Mouse (Mus musculus) forebrain, embryonic 16.5 days (tissue): ENCODE data around the gene Cd72. TPM values are rescaled to one million over a fixed set of nuclear protein-coding genes. Genes with fewer than 3 reads are reported as not detected.

Experiments used
- ATAC-seq: fragments of 200-750 bp; cut with Nextera tagmentation; 2 replicates; pipeline ENCODE4 v1.8.0; 2017; ENCODE audit warnings: mild to moderate bottlenecking, moderate library complexity
- H3K27ac ChIP-seq: fragments of 300-500 bp; sonication (generic); 2 replicates; pipeline ENCODE4 v1.5.1; 2014; ENCODE audit warnings: low read length, control low read depth
- H3K27me3 ChIP-seq: fragments of 300-500 bp; sonication (generic); replicated peaks from 2 replicates; pipeline ENCODE4 v1.6.1; 2014; ENCODE audit warnings: low read length; ENCODE audit not compliant: control insufficient read depth, insufficient read depth
- H3K36me3 ChIP-seq: fragments of 300-500 bp; sonication (generic); 2 replicates; pipeline ENCODE4 v1.6.1; 2014; ENCODE audit not compliant: control insufficient read depth, insufficient read depth
- H3K4me1 ChIP-seq: fragments of 300-500 bp; sonication (generic); replicated peaks from 2 replicates; pipeline ENCODE4 v1.6.1; 2014; ENCODE audit warnings: low read length; ENCODE audit not compliant: control insufficient read depth, insufficient read depth
- H3K4me2 ChIP-seq: fragments of 300-500 bp; sonication (generic); 2 replicates; pipeline ENCODE4 v1.6.1; 2014; ENCODE audit warnings: mild to moderate bottlenecking, low read length, control low read depth
- H3K4me3 ChIP-seq: fragments of 300-500 bp; sonication (generic); replicated peaks from 2 replicates; pipeline ENCODE4 v1.5.1; 2014; ENCODE audit warnings: mild to moderate bottlenecking, low read length, control low read depth
- H3K9ac ChIP-seq: fragments of 300-500 bp; sonication (generic); replicated peaks from 2 replicates; pipeline ENCODE4 v1.6.1; 2014; ENCODE audit warnings: low read depth, low read length, control low read depth
- H3K9me3 ChIP-seq: fragments of 300-500 bp; sonication (generic); 2 replicates; pipeline ENCODE4 v1.6.1; 2016; ENCODE audit warnings: low read length; ENCODE audit not compliant: control insufficient read depth
- WGBS: fragments of 180-500 bp; shearing (Covaris S2); extraction: QIAGEN DNeasy Blood & Tissue Kit; methylation state at CpG from one replicate; pipeline ENCODE4 v1.1.7; 2014; 5-methylcytosine and 5-hydroxymethylcytosine counted together
- polyA plus RNA-seq: library from polyadenylated mRNA; unstranded; fragments of >200 nt; fragmentation: Nextera tagmentation; extraction: Ambion mirVana; gene quantifications from 2 replicates; pipeline ENCODE4 v1.2.1, GENCODE M21; 2015

Cd72 gene
- polyA plus RNA-seq, 1 experiment from 2014 or later = 6.5 TPM

DNA sequence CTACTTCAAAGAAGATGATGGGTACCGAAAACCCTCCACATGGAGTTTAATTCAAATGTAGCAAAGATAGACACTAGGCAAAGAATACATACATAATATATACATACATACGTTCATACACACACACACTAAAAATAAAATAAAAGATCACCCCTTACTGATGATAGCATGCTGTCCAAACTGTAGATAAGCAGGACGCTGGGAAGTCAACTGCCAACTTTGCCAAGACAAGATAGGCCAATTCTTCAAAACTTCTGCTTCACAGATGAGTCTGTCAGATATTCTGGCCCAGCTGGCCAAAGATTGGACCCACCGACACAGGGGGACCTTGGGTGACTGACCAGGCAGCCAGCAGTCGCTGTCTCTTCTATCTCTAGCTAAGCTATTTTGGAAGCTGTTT is 8.7 kb upstream of the Cd72 start:
- Histone ChIP-seq H3K4me1 (no peaks in the 10 kb centered on the region), H3K36me3 (no peaks in the 10 kb centered on the region), H3K9me3 (no peaks in the 10 kb centered on the region), H3K9ac (no peak overlapping the region), H3K27ac (no peak overlapping the region), H3K27me3 (no peaks in the 10 kb centered on the region), H3K4me2 (no peak overlapping the region), H3K4me3 (no peak overlapping the region)
- ATAC-seq = no peak
- 90% methylated on average over 5 of the region's 5 CpGs for WGBS

GRCm38 (mm10) chr4:43457124-43457523 is 2.7 kb upstream of the Cd72 start:
- Histone ChIP-seq H3K4me1 (peaks cover 9% of the 10 kb centered on the region), H3K27ac (no peak overlapping the region), H3K4me3 (no peak overlapping the region), H3K4me2 (no peak overlapping the region), H3K9ac (no peak overlapping the region), H3K36me3 (no peaks in the 10 kb centered on the region), H3K9me3 (no peaks in the 10 kb centered on the region), H3K27me3 (peaks cover 8% of the 10 kb centered on the region; the same call in 1 of the 2 replicates)
- 25% methylated on average over 8 of the region's 8 CpGs for WGBS
- no peak for ATAC-seq

GRCm38 (mm10) chr4:43456470-43456869 is 2.0 kb upstream of the Cd72 start:
- no peak overlapping the region for H3K4me3 ChIP-seq
- H3K27me3 ChIP-seq = peaks cover 8% of the 10 kb centered on the region; the same call in 1 of the 2 replicates
- ATAC-seq = no peak
- no peaks in the 10 kb centered on the region for H3K36me3 ChIP-seq
- no peaks in the 10 kb centered on the region for H3K9me3 ChIP-seq
- peaks cover 9% of the 10 kb centered on the region for H3K4me1 ChIP-seq
- no peak overlapping the region for H3K9ac ChIP-seq
- WGBS = 32% methylated on average over 4 of the region's 4 CpGs
- no peak overlapping the region for H3K4me2 ChIP-seq
- no peak overlapping the region for H3K27ac ChIP-seq

- Histone ChIP-seq H3K4me1 (peaks cover 9% of the 10 kb centered on the region), H3K9me3 (no peaks in the 10 kb centered on the region), H3K4me3 (peak overlapping the region; percentile 14), H3K27ac (no peak overlapping the region), H3K9ac (peak overlapping the region; percentile 42), H3K4me2 (peak overlapping the region; percentile 42), H3K36me3 (no peaks in the 10 kb centered on the region; the same call in 1 of the 2 replicates), H3K27me3 (peaks cover 8% of the 10 kb centered on the region; the same call in 1 of the 2 replicates)
- ATAC-seq = peak; percentile 37; the same call in 1 of the 2 replicates
- under 1% methylated on average over 18 of the region's 18 CpGs for WGBS
Observed at GRCm38 (mm10) chr4:43453413-43453812, 1.0 kb downstream of the Cd72 start.

DNA sequence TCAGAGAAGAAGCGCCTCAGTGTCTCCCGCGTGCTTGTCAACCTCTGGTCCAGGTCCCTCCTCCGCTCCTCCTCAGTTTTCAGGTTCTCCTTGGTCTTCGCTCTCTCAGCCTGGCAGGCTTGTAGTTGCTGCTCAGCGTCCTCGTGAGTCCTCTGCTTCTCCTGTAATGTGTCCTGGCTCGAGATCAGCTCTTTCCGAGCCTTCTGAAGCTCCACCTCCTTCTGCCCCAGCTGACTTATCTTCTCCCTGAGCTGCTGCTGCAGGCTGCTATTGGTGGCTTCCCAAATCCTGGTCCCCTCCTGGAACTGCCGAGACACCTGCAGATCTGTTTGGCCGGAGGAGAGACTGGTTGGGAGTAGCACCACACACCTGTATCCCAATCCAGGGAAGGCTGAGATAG is 2.1 kb downstream of the Cd72 start:
- H3K4me1 ChIP-seq = peaks cover 9% of the 10 kb centered on the region
- no peaks in the 10 kb centered on the region for H3K9me3 ChIP-seq
- H3K36me3 ChIP-seq = no peaks in the 10 kb centered on the region; the same call in 1 of the 2 replicates
- H3K27me3 ChIP-seq = peaks cover 8% of the 10 kb centered on the region; the same call in 1 of the 2 replicates
- 67% methylated on average over 11 of the region's 11 CpGs for WGBS
- H3K4me3 ChIP-seq = no peak overlapping the region
- H3K9ac ChIP-seq = no peak overlapping the region
- ATAC-seq = no peak
- H3K4me2 ChIP-seq = no peak overlapping the region
- no peak overlapping the region for H3K27ac ChIP-seq

DNA sequence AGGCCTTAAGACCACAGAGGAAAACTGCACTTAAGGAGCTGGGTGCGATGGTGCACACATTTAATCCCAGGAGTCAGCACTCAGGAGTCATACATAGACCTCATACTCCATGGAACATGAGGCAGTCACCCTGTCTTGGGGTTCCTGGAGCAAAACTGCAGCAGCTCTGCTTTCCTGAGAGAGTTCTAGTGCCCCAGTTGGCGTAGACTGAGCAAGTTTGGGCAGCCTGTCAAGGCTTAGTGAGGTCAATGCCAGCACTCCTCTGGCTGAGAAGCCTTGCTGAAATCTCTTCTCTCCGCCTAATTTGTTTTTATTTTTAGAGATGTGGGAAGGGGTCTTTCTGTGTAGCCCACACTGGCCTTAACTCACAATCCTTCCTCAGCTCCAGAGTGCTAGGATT is 5.9 kb downstream of the Cd72 start:
- Histone ChIP-seq H3K27ac (no peak overlapping the region), H3K4me2 (no peak overlapping the region), H3K9me3 (no peaks in the 10 kb centered on the region), H3K36me3 (peaks cover 8% of the 10 kb centered on the region; the same call in 1 of the 2 replicates), H3K4me3 (no peak overlapping the region), H3K4me1 (peaks cover 19% of the 10 kb centered on the region), H3K9ac (no peak overlapping the region), H3K27me3 (peaks cover 8% of the 10 kb centered on the region; the same call in 1 of the 2 replicates)
- no peak for ATAC-seq
- WGBS = 77% methylated on average over 3 of the region's 3 CpGs

DNA sequence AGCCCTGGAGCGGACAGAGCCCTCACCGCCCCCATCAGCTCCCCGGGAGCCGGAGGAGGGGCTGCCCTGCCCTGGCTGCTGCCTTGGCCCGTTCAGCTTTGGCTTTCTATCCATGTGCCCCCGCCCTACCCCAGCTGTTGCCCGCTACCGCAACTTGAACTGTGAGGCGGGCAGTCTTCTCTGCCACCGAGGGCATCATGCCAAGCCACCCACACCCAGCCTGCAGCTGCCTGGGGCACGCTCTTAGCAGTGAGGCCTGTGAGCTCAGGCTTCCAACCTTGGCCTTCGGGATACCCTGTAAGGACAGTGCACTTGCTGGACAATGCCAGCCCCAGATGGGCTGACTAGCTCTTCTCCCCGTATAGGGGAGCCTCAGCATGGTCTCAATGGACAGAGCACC is 7.2 kb downstream of the Cd72 start:
- WGBS = 83% methylated on average over 13 of the region's 13 CpGs
- ATAC-seq = no peak
- H3K4me2 ChIP-seq = no peak overlapping the region

DNA sequence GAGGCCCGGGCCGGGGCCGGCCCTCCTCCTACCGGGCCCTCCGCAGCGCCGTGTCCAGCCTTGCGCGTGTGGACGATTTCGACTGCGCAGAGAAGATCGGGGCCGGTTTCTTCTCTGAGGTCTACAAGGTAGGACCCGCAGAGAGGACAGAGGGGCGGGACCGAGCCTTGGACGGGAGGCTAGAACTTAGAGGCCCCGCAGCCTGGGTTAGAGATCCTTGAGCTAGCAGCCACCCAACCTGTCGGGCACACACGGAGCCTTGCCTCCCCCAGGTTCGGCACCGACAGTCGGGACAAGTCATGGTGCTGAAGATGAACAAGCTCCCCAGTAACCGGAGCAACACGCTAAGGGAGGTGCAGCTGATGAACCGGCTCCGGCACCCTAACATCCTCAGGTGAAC is 10.9 kb downstream of the Cd72 start:
- Histone ChIP-seq H3K9ac (peak overlapping the region; percentile 95), H3K4me2 (peak overlapping the region; percentile 93), H3K27ac (peak overlapping the region; percentile 95), H3K4me3 (peak overlapping the region; percentile 90), H3K9me3 (no peaks in the 10 kb centered on the region), H3K4me1 (peaks cover 14% of the 10 kb centered on the region), H3K27me3 (no peaks in the 10 kb centered on the region), H3K36me3 (peaks cover 8% of the 10 kb centered on the region; the same call in 1 of the 2 replicates)
- WGBS = under 1% methylated on average over 28 of the region's 28 CpGs
- ATAC-seq = peak; percentile 6; the same call in 1 of the 2 replicates

More for the DNA sequence above, 7.2 kb downstream of the Cd72 start:
- Histone ChIP-seq H3K27ac (no peak overlapping the region), H3K9ac (no peak overlapping the region), H3K36me3 (peaks cover 8% of the 10 kb centered on the region; the same call in 1 of the 2 replicates), H3K4me1 (peaks cover 14% of the 10 kb centered on the region), H3K9me3 (no peaks in the 10 kb centered on the region), H3K4me3 (no peak overlapping the region), H3K27me3 (peaks cover under 1% of the 10 kb centered on the region; the same call in 1 of the 2 replicates)

DNA sequence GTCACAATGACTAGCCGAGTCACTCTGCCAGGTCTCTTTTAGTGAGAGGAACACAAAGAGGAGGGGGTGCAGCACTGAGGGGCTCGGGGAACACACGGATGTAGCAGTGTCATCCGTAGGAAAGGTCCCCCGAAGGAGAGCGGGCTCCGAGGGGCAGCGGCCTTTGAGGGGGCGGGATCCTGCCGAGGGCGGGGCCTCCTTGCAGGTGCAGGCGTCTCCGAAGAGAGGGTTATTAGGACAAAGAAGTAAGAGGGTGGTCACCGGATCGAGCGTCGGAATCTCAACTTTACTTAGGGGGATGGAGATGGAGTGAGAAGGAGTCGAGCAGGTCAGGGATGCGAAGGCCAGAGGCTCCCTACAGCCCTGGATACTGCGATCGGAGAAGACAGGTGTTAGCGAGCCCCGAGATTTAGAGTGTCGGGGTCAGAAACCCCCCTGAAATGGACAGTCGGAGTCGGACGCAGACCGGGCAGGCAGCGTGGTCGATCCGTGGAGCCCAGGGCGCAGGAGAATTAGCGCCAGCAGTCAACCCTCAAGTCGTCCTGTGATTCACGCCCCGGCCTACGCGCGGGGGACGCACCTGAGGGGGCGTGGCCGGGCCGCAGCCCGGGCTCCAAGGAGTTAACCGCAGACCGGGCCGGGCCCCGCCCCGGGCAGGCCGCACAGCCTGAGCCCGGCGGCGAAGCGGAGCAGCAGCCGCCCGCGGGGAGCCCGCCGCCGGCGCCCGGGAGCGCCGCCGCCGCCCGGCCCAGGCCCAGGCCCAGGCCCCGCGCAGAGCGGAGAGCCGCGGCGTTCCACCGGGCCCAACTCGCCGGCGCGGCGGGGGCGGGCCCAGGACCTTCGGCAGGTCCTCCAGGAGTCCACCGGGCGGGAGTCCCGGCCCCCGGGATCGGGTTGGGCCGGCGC is 11.7 kb downstream of the Cd72 start:
- no peaks in the 10 kb centered on the region for H3K9me3 ChIP-seq
- H3K4me2 ChIP-seq = peak overlapping the region; percentile 93
- ATAC-seq = peak; percentile 61
- peak overlapping the region; percentile 95 for H3K27ac ChIP-seq
- no peaks in the 10 kb centered on the region for H3K27me3 ChIP-seq
- peak overlapping the region; percentile 90 for H3K4me3 ChIP-seq
- H3K9ac ChIP-seq = peak overlapping the region; percentile 95
- H3K36me3 ChIP-seq = peaks cover 8% of the 10 kb centered on the region; the same call in 1 of the 2 replicates
- peaks cover 14% of the 10 kb centered on the region for H3K4me1 ChIP-seq
- under 1% methylated on average over 83 of the region's 88 CpGs for WGBS
